Mouse (Mus musculus) effector memory CD4-positive, alpha-beta T cell, adult 5 months (primary cell): Measurements from ENCODE around the gene B3galt6. TPM values are rescaled to one million over a fixed set of nuclear protein-coding genes. Genes with fewer than 3 reads are reported as not detected.

ENCODE experiments used
- polyA plus RNA-seq: library from polyadenylated mRNA; unstranded; fragments of 100-300 nt; shearing (Covaris generic); gene quantifications from one replicate; pipeline ENCODE4 v1.2.1, GENCODE M21; 2017

Gene B3galt6
- polyA plus RNA-seq = 7.5 TPM

DNA sequence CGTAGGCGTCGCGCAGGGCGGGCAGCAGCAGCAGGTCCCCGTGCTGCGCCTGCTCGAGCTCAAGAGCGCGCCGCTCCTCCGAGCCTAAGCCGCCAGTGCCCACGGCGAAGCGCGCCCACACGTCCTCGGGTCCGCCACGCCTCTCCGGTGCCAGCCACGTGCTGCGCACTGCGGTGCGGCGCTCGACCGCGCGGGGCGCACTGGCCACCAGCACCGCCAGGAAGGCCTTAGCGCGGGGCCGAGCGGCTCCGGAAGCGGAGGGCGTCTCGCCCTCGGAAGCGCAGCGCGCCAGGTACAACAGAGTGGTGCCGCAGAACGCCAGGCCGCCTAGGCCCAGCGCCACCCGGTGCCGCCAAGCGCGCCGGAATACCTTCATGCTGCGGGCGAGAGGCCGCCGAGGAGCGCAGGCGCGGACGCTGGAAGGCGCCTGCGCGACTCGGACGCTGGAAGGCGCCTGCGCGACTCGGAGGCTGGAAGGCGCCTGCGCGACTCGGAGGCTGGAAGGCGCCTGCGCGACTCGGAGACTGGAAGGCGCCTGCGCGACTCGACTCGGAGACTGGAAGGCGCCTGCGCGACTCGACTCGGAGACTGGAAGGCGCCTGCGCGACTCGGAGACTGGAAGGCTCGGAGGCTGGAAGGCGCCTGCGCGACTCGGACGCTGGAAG, at the start of gene B3galt6, which contains the start of gene Sdf4:
Gene B3galt6 (minus strand): TSS at position 409 of the 665 bp plus-strand sequence.
Gene Sdf4 (plus strand): TSS at position 632 of the 665 bp plus-strand sequence.

DNA sequence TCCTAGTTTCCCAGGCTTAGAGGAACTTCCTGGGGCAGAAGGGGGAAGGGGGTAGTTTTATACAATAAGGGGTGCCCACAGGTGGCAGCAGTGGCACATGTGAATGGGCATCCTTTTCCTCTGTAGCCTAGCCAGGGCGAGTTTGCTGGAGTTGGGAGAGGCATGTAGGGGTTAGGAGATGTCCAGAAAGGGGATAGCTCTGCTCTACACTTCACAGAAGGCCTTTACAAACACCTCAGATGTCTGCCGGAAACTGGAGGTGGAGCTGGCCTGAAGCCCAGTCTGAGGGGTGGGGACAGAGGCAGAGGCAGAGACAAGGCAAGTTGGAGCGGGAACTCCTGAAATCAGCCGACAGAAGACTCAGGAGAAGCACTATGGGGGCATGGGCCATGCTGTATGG, 33.6 kb upstream of the B3galt6 start, which contains the start of gene Tnfrsf18:
Gene Tnfrsf18 (plus strand): TSS at position 152 of the 400 bp plus-strand sequence.

DNA sequence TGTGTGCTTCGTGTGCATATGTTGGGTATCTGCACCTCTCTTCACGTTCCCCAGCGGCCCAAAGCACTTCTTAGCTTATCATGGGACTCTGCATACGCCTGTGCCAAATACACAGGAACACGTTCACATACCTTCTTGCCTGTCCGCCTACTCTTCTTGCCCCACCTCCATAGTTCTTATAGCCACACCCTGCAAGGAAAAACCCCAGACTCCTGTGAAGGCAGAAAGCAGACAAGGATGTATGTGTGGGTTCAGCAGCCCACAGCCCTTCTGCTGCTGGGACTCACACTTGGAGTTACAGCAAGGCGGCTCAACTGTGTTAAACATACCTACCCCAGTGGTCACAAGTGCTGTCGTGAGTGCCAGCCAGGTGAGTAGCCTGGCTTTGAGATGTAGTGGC, 21.2 kb upstream of the B3galt6 start, which contains the start of gene Tnfrsf4:
Gene Tnfrsf4 (plus strand): TSS at position 207 of the 400 bp plus-strand sequence.

DNA sequence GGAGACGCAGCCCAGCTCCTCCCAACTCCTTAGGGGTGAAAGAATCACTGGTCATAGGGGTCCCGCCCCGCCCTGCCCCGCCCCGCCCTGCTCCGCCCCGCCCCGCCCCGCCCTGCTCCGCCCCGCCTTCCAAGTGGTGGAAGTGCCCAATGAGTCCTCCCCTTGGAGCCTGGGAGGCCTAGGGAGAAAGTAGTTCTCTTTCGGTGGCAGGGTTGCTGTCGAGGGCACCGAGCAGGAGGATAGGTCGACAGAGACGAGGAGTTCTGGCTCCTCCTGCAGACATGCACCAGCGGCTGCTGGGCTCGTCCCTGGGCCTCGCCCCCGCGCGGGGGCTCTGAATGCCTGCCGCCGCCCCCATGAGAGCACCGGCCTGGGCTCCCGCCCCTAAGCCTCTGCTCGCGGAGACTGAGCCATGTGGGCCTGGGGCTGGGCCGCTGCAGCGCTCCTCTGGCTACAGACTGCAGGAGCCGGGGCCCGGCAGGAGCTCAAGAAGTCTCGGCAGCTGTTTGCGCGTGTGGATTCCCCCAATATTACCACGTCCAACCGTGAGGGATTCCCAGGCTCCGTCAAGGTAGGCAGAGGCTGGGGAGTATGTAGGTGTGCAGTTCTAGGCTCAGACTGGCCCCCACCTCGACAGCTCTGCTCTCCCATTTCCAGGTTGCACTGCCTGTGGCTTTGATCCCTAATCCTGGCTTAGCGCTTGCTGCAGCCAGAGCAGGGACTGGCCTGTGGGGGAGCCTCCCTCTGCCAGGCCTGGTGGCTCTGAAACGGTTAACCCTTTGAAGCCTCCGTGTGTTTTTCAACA, 30.1 kb downstream of the B3galt6 start, which contains the start of gene C1qtnf12:
Gene C1qtnf12 (plus strand): TSS at position 152 of the 805 bp plus-strand sequence.

GRCm38 (mm10) chr4:155943534-155944249, 48.8 kb downstream of the B3galt6 start, which contains the start of gene Ube2j2:
TSS of gene Ube2j2 (plus strand) at chr4:155943831.

Other genes with a start within 250 kb of the B3galt6 start
- gene Atad3a, start 231.6 kb downstream of the B3galt6 start, polyA plus RNA-seq = 69.8 TPM
- 0.14 TPM for gene Vwa1, start 218.0 kb downstream of the B3galt6 start, polyA plus RNA-seq
- not detected for gene Tmem88b, start 206.8 kb downstream of the B3galt6 start, polyA plus RNA-seq
- gene Ankrd65, start 202.2 kb downstream of the B3galt6 start, polyA plus RNA-seq = not detected
- 52.7 TPM for gene Mrpl20, start 189.8 kb downstream of the B3galt6 start, polyA plus RNA-seq
- 336 TPM for gene Ccnl2, start 180.2 kb downstream of the B3galt6 start, polyA plus RNA-seq
- gene Aurkaip1, start 161.4 kb downstream of the B3galt6 start, polyA plus RNA-seq = 103 TPM
- 1.7 TPM for gene Mxra8, start 153.0 kb downstream of the B3galt6 start, polyA plus RNA-seq
- 78.2 TPM for gene Dvl1, start 145.2 kb downstream of the B3galt6 start, polyA plus RNA-seq
- 0.66 TPM for gene Tas1r3, start 129.3 kb downstream of the B3galt6 start, polyA plus RNA-seq
- 4.3 TPM for gene Cptp, start 123.2 kb downstream of the B3galt6 start, polyA plus RNA-seq
- gene Ints11, start 123.1 kb downstream of the B3galt6 start, polyA plus RNA-seq = 58.5 TPM
- 29.1 TPM for gene Pusl1, start 100.9 kb downstream of the B3galt6 start, polyA plus RNA-seq
- gene Acap3, start 100.8 kb downstream of the B3galt6 start, polyA plus RNA-seq = 29.0 TPM
- 163 TPM for gene Ube2j2, start 48.8 kb downstream of the B3galt6 start, polyA plus RNA-seq
- 4.2 TPM for gene C1qtnf12, start 30.3 kb downstream of the B3galt6 start, polyA plus RNA-seq
- 443 TPM for gene Sdf4, start 223 bp upstream of the B3galt6 start, polyA plus RNA-seq
- gene Tnfrsf4, start 21.2 kb upstream of the B3galt6 start, polyA plus RNA-seq = 675 TPM
- gene Tnfrsf18, start 33.5 kb upstream of the B3galt6 start, polyA plus RNA-seq = 435 TPM
- gene Ttll10, start 66.8 kb upstream of the B3galt6 start, polyA plus RNA-seq = 0.27 TPM
- 26.8 TPM for gene 9430015G10Rik, start 117.3 kb upstream of the B3galt6 start, polyA plus RNA-seq
- gene Rnf223, start 137.9 kb upstream of the B3galt6 start, polyA plus RNA-seq = not detected
- 3.6 TPM for gene Agrn, start 204.8 kb upstream of the B3galt6 start, polyA plus RNA-seq
- 195 TPM for gene Isg15, start 208.2 kb upstream of the B3galt6 start, polyA plus RNA-seq
- gene AW011738, start 210.7 kb upstream of the B3galt6 start, polyA plus RNA-seq = 131 TPM
- 1.4 TPM for gene Perm1, start 223.2 kb upstream of the B3galt6 start, polyA plus RNA-seq
- gene Plekhn1, start 242.2 kb upstream of the B3galt6 start, polyA plus RNA-seq = 35.3 TPM
- gene Noc2l, start 243.4 kb upstream of the B3galt6 start, polyA plus RNA-seq = 172 TPM